Mouse (Mus musculus) layer of hippocampus, adult 9-10 months (tissue): ENCODE measurements around the gene Strn.

Source experiments
- DNase-seq: peaks from one replicate; pipeline ENCODE4 v3.0.0; 2022; ENCODE audit warnings: low spot score

The Strn gene

DNA sequence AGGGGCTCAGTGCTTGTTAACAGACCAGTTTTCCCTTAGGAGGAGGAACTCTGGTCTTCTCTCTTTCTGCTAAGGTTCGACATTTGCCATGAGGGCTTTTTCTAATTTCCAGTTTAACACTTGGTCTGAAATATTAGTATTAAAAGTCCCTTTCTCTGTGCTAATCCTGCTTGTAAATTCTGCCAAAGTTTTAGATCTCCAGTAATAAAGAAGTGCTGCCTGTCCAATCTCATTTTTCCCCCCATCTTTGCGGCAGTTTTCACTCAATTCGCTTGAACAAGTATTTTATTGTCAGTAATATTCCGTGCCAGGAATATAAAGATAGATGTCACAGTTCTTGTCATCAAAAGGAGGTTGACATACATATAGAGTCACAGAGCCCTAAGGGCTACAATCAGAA lies at the start of gene Strn:
Gene Strn, minus strand, starts transcription at position 101 of the 400 bp plus-strand sequence.
- no peak for DNase-seq

DNA sequence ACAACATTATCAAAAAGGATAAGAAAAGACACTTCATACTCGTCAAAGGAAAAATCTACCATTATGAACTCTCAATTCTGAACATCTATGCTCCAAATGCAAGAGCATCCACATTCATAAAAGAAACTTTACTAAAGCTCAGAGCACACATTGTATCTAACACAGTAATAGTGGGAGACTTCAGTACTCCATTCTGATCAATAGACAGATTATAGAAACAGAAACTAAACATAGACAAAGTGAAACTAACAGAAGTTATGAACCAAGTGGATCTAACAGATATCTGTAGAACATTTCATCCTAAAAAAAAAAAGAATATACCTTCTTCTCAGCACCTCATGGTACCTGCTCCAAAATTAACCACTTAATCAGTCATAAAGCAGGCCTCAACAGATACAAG lies 41.8 kb upstream of the Strn start:
- DNase-seq = no peak

DNA sequence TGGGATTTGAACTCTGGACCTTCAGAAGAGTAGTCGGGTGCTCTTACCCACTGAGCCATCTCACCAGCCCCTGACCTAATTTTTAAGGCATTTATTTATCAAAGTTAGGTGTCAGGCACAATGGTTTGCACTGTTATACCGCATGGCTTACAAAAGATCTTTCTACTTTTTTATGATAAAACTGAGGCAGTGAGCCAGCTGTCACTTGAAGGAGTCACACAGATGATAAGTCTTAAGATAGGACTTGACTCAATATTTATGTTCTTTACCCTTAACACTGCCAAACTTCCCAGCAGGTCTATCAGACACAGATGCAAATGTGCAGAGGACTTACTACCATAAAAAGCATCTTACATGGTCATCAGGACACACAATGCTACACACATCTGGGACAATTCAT lies 35.3 kb upstream of the Strn start:
- no peak for DNase-seq

DNA sequence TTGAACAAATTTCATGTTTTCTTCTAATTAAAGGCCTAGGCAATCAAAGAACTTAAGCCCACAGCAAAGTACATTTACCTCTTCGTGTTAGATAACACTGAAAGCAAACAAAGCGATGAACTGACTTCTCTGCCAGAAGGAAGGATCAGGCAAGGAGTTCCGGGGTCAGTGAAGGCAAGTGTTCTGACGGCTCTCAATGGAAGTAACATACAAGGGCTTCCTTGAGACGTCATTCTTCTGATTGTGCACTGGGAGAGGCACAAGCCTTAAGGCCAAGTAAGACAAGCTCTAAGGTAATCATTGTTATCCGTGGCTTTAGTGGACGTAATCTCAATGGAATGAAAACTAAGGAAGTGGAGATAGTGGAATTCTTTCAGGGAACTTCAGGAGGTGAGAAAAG lies 33.9 kb upstream of the Strn start:
- DNase-seq = no peak

DNA sequence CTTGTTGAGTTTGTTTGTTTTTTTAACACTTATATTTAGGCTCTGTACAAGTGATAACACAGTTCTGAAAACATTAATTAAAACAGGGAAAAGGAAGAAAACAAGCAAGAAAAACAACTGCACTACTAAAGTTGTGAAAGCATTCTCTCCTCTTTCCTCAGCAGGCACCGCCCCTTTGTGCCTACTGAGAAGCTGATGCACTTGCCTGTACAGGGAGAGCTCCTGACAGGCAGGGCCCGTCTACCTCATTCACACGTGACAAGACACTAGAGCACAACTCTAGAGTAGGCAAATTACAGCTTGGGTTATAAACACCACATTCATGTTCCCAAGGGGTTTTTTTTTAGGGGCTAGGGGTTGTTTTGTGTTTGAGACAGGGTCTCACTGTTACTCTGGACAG lies 32.3 kb upstream of the Strn start:
- DNase-seq = no peak

DNA sequence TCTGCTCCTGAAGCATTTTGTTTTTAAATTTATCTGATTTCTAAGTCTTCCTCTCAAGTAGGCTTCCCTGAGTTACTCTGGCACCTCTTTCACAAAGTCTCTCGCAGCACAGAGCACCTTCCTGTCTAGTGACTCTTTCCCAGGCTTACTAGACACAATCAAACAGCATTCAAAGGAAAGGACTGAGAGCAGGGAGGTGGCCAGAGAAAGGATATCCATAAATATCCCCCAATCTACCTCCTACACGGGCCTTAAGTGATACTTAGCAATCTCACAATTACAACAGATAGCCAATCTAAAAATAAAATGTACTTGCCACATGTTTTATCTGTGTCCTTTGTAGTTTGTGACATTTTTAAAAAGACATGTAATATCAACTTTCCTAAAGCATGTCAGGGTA lies 31.9 kb upstream of the Strn start:
- no peak for DNase-seq

DNA sequence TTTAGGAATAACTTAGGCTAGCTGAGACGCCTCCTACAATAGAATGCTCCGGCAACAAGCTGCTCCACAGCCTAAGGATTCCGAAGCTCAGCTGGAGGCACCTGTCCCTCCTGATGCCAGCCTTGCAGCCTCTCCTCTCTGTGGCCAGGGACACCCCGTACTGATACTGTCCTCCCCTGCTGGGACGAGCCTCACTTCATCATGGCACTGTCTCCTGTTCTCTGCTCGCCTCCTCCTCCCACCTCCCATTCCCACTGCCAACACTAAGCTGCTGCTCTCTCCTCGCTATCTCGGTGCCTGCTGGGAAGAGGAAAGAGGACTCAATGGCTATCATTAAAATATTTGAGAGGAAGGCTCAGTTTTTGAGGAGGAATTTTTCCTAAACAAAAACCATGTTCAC lies 30.6 kb upstream of the Strn start:
- no peak for DNase-seq

DNA sequence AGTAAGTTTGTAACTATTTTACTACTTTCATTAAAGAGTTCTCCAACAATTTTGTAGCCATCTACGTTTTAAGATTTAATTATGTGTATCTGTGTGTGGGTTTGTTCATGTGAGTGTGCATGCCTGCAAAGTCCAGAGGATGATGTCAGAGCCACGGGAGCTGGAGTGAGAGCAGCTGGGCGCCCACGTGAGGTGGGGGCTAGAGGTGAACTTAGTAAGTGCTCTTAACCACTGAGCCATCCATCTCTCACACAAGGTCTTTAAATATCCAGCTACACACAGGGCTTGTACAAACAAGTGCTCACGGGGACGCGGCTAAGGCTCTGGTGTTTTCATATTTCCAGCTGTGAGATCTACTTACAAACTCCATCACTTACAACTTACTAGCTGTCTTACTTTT lies 29.1 kb upstream of the Strn start:
- DNase-seq = no peak

DNA sequence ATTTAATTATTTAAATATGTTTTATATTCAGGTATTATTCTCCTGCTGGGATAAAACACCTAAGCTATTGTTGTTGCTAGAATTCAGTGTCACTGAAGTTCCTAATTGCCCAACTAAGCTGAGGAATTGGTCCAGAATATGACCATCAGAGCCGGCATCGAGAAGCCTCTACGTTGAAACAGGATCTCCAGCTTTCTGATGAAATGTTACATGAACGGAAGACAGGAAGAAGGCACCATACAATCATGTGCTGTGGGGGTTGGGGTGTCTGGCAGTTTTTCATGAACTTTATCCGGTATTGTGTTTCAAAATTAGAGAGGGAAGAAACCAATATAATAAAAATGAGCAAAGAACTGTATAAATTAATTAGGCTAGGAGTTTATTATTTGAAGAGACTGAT lies 26.3 kb upstream of the Strn start:
- DNase-seq = no peak

DNA sequence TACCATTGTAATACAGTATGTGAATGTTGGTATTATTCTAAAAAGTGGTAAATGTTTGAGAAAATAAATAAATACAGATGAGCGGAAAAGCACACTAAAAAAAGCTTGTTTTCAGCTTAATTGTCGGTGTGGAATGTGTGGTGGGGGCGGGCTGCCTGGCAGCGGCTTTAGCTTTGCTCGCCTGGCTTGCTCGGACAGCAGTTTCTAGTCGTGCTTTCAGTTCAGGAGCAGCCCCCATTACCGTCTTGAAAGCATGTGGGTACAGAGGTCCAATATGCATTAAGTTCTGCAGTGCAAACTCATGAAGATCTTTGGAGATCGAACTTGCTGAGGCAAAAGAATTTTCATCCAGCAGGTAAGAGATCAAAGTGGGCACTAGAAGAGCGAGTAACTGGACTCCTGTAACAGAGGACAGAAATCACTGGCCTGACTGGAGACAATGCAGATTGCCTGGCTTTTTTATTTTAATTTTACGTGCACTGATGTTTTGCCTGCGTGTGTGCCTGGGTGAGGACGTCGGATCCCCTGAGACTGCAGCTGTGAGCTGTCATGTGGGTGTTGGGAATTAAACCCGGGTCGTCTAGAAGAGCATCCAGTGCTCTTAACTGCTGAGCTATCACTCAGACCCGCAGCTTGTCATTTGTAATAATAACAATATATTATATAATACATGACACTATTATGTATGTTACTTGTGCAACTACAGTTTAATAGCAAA lies 16.1 kb upstream of the Strn start:
- DNase-seq = no peak

DNA sequence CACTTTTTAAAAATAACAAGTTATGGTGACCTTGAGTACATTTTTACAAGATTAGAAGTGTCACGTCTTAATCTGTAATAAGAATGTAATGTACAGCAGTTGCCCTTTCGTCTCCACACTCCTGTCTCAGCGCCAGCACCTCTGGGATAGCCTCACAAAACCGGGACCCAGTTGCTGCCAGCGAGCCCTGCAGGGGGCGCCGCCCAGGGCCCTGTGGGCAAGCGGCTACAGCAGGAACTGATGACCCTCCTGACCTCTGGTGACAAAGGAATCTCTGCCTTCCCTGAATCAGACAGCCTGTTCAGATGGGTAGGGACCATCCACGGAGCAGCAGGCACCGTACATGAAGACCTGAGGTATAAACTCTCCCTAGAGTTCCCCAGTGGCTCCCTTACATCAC lies 15.1 kb upstream of the Strn start:
- no peak for DNase-seq

DNA sequence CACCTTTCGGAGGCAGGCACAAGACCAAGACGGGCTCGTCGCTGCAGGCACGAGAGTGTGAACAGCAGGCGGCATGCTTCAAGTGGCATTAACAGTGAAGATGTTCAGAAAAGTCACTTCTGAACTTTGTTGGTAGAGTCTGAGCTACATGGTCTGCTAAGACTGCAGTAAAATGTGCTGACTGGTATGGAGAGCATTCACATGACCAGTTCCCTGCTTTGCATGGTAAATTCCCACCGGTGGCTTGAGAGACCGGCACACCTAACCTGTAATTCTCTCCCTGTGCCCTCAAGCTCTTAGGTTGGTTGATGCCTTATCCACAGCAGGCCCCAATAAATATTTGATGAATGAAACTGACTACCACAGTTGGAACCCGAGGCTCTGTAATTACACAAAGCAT lies 11.4 kb upstream of the Strn start:
- no peak for DNase-seq

DNA sequence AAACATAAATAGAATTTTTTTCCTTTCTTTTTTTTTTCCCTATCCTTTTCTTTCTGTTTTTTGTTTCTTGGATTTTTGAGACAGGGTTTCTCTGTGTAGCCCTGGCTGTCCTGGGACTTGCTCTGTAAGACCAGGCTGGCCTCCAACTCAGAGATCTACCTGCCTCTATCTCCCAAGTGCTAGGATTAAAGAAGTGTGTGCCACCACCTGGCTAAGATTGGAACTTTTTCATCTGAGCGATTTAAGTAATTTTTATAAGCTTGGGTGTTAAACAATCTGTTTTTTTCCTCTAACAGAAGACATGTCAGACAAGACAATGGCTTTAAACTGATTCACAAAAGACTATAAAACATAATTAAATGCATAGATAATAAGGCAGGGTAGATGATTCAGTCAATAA lies 1.4 kb upstream of the Strn start:
- no peak for DNase-seq

DNA sequence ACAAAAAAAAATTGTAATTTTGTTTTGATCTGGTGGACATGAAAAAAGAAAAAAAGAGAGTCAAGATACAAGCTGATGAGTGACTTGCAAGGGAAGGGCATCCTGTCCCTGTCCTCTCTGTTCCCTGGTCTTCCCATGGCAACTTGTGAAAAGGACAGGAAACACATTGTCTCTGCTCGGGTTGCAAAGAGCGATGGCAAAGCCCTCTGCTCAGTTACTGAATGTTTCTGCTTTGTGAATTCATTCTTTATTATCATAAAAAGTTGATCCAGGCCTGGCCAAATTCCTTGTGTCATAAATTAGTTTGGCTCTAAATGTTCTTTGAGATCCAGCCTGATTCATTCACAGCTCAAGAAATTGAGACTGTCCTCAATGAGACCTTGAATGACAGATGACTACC lies 775 bp upstream of the Strn start:
- no peak for DNase-seq

DNA sequence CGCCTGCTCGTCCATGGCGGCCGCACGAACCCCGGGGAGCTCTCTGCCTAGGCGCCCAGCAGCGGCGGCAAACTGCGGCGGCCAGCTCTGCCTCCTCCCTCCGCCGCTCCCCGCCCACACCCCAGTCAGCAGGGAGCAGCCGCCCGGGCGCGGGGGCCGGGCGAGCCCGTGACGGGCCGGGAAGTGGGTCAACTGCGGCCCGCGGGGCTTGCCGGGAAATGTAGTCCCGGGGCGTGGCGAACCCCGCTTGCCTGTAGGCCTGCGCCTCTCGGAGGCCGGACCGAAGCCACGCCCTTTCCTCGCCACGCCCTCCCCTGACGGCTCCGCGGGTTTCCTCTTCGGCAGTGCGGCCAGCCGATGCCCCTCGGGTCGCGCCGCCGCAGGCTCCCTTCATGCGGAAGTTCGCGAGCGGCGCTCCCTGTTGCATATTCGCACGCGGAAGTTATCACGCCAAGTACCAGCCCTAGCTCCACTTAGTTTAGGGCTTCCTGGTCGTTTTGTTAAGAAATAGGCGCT lies 465 bp downstream of the Strn start:
- peak; percentile 84 for DNase-seq

DNA sequence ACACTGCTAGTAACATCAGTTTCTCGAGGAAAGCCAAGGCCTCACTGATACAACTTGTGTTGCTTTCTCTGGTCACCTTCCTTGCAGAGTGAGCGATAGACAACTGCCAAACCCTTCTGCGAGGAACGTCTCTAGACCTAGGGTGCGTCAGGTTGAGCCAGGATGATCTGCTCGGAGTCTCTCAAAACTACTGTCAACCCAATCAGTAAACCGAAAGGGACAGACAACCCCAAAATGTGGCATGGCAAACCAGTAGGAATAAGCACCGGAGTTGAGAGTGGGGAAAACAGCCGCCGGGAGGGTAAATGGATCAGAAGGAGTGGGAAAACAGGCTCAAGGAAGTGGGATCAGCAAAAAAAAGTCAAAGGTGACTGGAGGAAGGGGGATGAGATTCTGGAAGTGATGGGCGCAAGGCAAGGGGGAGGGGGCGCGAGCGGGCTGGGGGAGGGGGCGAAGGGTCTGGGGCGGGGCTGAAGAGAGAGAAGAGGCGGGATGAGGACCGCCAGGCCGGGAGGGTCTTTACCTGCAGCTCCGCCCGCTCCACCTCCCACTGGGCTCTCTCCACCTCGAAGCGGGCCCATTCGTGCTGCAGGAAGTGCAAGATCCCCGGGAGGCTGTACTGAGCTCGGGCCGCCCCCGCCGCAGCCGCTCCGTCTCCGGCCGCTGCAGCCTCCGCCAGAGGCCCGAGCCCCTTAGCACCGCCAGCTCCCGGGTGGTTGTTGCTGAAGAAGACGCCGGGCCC lies 1.1 kb downstream of the Strn start:
- no peak for DNase-seq

DNA sequence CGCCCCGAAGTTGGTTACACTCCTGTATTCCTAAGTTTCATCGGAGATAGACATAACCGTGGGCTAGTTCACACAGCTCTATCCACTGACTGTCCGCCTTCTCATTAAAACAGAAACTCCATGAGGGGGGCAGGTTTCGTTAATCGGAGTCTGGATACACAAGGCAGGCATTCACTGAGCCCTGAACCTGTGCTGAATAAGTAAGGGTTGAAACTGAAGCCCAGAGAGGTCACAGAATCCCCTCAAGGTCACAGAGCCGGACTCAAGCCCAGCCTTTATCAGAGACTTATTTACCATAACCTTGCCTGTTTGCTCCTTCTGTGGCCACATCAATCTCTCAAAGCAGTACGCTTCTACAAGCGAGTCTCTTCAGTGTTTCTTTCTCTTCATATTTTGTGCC lies 2.2 kb downstream of the Strn start:
- DNase-seq = no peak

DNA sequence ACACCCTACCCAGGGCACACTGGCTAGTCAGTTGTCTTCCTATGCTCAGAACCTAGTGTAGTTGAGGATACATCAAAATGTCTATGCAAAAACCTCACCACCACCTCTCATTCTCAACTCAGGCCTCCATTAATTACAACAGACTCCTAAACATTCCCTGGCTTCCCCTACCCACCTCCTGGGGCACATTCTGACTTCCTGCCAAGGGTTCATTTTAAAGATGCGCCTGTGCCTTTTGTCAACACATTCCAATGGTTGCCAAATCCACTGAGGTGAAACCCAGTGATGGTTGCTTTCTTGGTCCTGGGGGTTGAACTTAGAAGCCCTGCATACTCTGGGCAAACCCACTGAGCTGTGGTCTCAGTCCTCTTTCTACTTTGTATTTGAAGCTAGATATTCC lies 4.9 kb downstream of the Strn start:
- DNase-seq = no peak

DNA sequence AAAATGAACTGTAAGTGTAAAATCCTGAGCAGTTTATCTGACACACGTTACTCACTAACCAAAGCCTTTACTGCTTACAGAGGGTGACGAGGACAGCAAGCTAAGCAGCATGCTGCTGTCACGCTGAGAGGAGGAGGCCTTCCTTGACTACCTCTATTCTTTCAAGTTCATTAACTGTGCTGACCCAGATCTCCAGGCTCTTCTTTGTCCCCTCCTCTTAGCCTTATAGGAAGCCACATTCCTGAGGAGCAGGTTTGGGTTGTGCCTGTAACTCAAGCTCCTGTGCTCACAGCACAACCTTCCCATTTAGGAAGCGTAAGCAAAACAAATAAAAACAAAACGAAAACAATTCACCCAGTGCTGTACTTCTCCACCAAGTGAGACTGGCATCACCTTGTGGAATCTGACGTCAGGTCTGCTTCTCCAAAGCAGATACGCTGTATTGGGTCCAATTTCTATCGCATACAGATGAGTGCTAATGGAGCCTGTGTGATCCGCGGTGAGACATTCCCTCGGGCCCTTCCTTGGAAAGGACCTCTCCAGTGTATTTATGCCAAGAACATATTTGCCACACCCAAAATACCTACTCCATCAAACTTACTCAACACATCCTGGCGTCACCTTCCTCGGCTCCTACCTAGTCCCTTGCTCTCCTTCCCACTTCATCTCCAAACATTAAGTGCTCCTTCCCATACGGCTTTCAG lies 10.1 kb downstream of the Strn start:
- no peak for DNase-seq

DNA sequence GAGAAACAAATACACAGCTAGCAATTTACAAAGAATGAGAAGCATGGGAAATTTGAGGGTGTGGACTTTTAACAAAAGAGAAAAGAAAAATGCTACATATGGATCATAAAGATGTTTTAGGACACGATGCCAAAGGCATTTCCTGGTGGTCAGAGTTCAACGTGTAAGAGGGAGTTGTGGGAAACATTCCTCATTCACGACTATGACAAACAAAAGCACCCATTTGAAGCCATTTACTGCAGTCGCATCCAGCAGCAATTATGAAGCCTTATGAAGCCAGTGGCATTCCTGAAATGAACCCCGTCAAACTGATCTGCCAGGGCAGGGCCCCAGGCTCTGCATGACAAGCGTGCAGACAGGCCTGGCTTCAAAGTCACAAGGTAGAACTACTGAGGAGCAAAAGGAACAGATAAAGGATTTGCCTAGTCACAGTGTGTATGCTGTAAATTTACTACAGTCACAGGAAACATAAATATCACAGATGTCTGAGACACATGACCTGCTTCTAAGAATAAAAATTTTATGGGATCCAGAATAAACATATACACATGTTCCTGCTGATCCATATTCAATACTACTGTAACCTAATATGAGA lies 12.4 kb downstream of the Strn start:
- DNase-seq = no peak

DNA sequence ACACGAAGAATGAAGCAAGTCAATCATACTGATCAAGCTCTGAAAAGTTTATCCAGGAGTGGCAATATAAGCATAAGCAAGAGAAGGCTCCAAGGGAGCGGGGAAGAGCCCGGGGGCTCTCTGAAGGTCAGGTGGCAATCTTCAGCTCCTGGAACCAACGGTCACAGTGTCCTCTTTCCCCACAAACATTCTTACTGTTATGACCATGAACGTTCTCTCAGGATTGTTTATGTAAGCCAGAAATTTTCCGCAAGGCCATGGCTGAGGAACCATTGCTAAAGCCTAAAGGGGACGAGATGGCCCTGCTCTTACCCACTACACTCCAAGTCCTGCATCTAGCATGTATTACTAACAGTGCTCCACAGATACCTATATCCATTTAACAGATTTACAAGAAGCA lies 15.3 kb downstream of the Strn start:
- no peak for DNase-seq

DNA sequence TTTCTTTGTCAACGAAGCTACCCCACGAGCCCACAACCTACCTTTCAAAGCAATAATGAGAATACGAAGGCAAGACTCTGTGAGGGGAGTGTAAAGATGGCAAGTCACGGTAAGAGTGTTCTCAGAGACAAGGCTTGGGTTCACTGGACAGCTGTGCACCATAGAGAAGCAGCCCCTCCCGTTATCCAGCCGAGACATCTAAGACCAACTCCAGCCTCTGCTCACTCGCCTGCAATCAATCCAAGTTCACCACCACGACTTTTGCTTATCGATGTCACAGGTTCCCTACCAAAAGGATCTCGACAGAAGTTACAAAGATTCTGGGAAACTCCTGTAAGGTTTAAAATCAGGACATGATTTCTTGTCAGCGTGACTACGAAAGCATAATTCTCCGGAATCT lies 17.9 kb downstream of the Strn start:
- no peak for DNase-seq

DNA sequence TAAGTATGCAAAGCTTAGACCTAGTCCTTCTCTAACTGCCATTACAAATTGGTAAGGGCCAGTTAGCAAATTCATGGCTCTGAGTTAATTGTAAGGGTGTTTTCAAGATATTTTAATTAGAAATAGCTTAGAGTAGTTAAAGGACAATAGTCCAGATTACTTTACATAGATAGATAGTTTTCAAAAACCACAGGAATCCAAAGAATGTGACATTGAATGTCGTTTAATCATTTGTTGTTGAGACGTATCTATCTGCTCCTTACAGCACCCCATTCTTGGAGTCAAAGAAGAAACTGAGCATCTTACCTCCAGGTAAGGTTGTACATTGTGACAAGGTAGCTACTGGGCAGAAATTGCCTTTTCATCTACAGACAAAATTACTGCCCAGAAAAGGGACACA lies 26.7 kb downstream of the Strn start:
- DNase-seq = no peak
